Mouse (Mus musculus) lung, adult 2 months (tissue): ENCODE measurements at regions not wholly inside any gene's neighbourhood (a gene's known extent, or its start where the extent isn't known, plus 50 kb on each side); places are given as distances from the start of the nearest gene placed in this dataset.

Source experiments
- DNase-seq: peaks from one replicate; pipeline ENCODE4 v3.0.0; 2022
- H3K4me1 ChIP-seq: fragments of 200-500 bp; 2 replicates; pipeline ENCODE4 v1.6.1; 2011; ENCODE audit warnings: low read length; ENCODE audit not compliant: control insufficient read depth, insufficient read depth
- H3K4me3 ChIP-seq: fragments of 200-500 bp; replicated peaks from 2 replicates; pipeline ENCODE3; 2011; ENCODE audit warnings: low read depth, mild to moderate bottlenecking, control low read depth, low read length; ENCODE audit errors: extremely low read depth
- CTCF ChIP-seq: fragments of 200-500 bp; IDR thresholded peaks from 2 replicates; pipeline ENCODE4 v1.5.1; 2011; ENCODE audit warnings: mild to moderate bottlenecking, low read length, control low read depth; ENCODE audit not compliant: insufficient read depth
- POLR2A ChIP-seq: fragments of 200-500 bp; IDR thresholded peaks from 2 replicates; pipeline ENCODE4 v1.6.1; 2011; ENCODE audit warnings: low read depth, mild to moderate bottlenecking, control low read depth, low read length, borderline replicate concordance; ENCODE audit errors: extremely low read depth
- WGBS: fragments of 180-500 bp; shearing (Covaris S2); methylation state at CpG from one replicate; pipeline ENCODE4 v1.1.7; 2018; 5-methylcytosine and 5-hydroxymethylcytosine counted together

DNA sequence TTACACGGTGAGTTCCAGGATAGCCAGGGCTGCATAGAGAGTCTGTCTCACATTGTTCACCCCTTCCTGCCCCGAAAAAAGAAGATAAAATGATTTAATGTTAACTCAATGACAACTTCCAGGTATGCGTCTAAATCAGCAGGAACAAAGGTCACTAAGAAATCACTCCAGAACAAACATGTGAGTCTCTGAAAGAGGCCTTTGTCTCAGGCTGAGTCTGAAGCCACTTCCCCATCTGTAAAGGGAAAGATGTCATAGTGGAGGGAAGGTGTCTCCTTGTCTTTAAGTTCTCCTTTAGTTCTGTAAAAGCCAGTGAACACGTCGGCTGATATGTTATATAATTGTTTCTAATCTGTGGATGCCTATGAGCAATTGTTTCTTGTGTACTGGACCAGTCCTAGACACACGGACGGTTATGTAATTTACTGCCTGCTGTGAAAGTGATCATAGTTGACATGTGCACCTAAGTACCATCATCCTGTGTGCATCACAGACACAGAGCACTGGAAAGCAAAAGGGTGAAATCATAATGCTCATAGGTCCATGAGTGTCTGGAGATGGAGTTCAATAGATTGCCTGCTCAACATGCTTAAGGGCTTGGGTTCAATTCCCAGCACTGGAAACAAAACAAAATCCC lies 76.3 kb downstream of the Asb13 start:
- Histone ChIP-seq H3K4me1 (no peaks in the 10 kb centered on the region; the same call in 1 of the 2 replicates), H3K4me3 (no peak overlapping the region)
- TF ChIP-seq CTCF, result no peak
- no peak for TF ChIP-seq POLR2A
- no peak for DNase-seq
- WGBS, result 66% methylated on average over 7 of the region's 7 CpGs

DNA sequence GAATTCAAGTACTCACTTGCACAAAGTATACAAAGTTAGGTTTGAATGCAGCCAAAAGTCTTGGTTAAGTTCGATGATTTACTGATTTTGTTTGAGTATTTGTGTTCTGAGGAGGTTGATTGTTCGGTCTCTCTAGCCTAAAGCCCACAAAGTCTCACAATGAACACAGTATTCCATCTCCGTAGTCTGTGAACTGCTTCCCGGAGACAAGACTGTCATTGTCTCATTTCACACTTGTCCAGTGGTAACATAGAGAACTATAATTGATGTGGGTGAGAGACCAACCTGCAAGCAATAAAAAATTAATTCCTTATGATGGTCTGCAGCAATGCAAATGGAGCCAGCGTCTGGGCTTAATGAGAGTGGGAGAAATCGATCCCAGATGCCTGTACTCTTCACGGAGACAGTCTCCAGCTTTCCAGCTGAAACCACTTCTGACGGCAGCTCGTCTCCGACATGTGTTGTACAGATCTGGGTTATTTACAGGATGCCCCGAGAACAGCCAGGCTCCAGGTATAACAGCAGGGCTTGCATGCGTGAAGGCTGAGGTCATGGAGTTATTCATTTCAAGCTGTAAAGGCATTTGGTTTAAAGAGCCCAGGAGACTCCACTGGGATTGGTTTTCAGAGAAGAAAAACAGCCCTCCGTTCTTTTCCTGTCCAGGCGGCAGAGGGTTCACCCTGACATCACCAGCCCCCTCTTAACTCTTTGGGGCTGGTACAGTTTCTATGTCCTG lies 75.2 kb downstream of the Asb13 start:
- 36% methylated on average over 14 of the region's 14 CpGs for WGBS
- no peak overlapping the region for H3K4me3 ChIP-seq
- no peaks in the 10 kb centered on the region; the same call in 1 of the 2 replicates for H3K4me1 ChIP-seq
- TF ChIP-seq POLR2A (no peak), CTCF (no peak)
- DNase-seq, result no peak
